Mouse (Mus musculus): Measurements from ENCODE around the gene Olfr1411. TPM values are rescaled to one million over a fixed set of nuclear protein-coding genes. Genes with fewer than 3 reads are reported as not detected.

Olfr1411 gene
- total and polyA plus RNA-seq, 3 experiments = not detected

DNA sequence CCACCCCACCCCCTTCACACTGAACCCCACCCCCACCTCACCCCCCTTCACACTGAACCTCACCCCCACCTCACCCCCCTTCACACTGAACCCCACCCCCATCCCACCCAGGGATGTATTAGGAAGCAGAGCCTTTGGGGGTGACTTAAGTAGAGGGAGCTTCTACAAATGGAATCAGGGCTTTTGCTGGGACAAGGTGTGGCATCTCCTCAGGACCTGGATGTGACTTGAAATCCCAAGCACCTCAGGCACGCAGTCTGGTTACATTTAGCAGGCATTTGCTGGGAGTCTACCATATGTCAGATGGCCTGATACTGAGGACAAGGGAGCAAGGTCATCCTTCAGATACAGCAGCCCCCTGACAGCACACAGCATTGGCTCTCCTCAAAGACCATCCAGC lies 40.4 kb downstream of the Olfr1411 start:
- Histone ChIP-seq H3K4me1 (ENCODE audit: control insufficient read depth in 1 of 2, insufficient read depth in 2 of 2, low read length in 2 of 2) (no peaks in the 10 kb centered on the region; a peak in 1 of 4 replicates), H3K27me3 (ENCODE audit: control insufficient read depth in 1 of 2, insufficient read depth in 2 of 2, low read length in 2 of 2) (no peaks in the 10 kb centered on the region), H3K36me3 (ENCODE audit: control insufficient read depth in 1 of 2, insufficient read depth in 2 of 2, low read length in 2 of 2) (peaks cover 1 to 2% of the 10 kb centered on the region in 2 experiments; a peak in 2 of 4 replicates), H3K4me3 (ENCODE audit: control insufficient read depth in 1 of 2, insufficient read depth in 1 of 2, low read depth in 2 of 2, low read length in 2 of 2) (no peak overlapping the region), H3K9ac (ENCODE audit: control insufficient read depth, low read depth, low read length, poor library complexity, severe bottlenecking) (no peak overlapping the region), H3K27ac (ENCODE audit: control insufficient read depth, low read depth, low read length) (no peak overlapping the region), H3K9me3 (replicated peaks; ENCODE audit: insufficient read depth, low read length) (no peaks in the 10 kb centered on the region), H3K79me2 (ENCODE audit: control insufficient read depth, insufficient read depth, low read length, poor library complexity) (peaks cover 9% of the 10 kb centered on the region; the same call in 1 of the 2 replicates)
- TF ChIP-seq ZKSCAN1 (IDR thresholded peaks at IDR 0.05; ENCODE audit: low read depth, low read length) (no peak), MXI1 (IDR thresholded peaks at IDR 0.05; ENCODE audit: low read depth, low read length) (no peak)
- DNase-seq (ENCODE audit: low read depth, low spot score) = no peak

DNA sequence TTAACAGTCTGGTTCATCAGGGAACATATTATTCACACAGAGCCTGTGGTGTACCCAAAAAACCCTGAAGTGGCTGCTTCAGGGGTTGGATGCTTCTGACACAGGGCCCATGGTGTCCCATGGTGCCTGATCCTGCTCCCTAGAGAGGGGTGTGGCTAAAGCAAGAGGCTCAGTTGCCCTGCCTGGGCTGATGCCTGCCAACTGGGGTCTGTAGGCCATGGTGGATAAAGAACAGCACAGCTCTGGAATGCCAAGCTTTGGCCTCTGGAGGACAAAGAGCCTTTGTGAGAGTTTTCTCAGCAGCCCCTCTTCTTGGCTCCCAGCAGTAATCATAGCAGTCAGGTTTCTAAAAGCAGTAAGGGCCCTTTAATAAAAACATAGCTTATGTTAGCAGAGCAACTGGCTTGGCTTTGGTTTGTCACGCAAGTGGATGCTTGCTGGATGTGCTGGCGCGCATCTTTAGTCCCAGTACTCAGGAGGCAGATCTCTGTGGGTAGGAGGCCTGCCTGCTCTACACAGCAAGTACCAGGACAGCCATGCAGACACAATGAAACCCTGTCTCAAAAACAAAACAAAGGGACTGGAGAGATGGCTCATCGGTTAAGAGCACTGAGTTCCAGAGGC lies 40.9 kb downstream of the Olfr1411 start:
- no peak for DNase-seq (ENCODE audit: low read depth, low spot score)
- H3K36me3 ChIP-seq (ENCODE audit: control insufficient read depth in 1 of 2, insufficient read depth in 2 of 2, low read length in 2 of 2) = peaks cover 2 to 5% of the 10 kb centered on the region in 2 experiments; a peak in 3 of 4 replicates
- peaks cover 13% of the 10 kb centered on the region for H3K79me2 ChIP-seq (ENCODE audit: control insufficient read depth, insufficient read depth, low read length, poor library complexity)
- peaks cover 0 to 2% of the 10 kb centered on the region in 2 experiments; a peak in 2 of 4 replicates for H3K4me1 ChIP-seq (ENCODE audit: control insufficient read depth in 1 of 2, insufficient read depth in 2 of 2, low read length in 2 of 2)
- H3K4me3 ChIP-seq (ENCODE audit: control insufficient read depth in 1 of 2, insufficient read depth in 1 of 2, low read depth in 2 of 2, low read length in 2 of 2) = no peak overlapping the region
- H3K27me3 ChIP-seq (ENCODE audit: control insufficient read depth in 1 of 2, insufficient read depth in 2 of 2, low read length in 2 of 2) = no peaks in the 10 kb centered on the region
- no peaks in the 10 kb centered on the region for H3K9me3 ChIP-seq (replicated peaks; ENCODE audit: insufficient read depth, low read length)
- TF ChIP-seq JUND (IDR thresholded peaks at IDR 0.05; ENCODE audit: low read depth, low read length) (no peak), TBP (IDR thresholded peaks at IDR 0.05; ENCODE audit: low read depth, low read length) (no peak), RAD21 (IDR thresholded peaks at IDR 0.05; ENCODE audit: low read depth, low read length) (no peak), TCF12 (IDR thresholded peaks at IDR 0.05; ENCODE audit: low read depth, low read length) (no peak), POLR2AphosphoS2 (IDR thresholded peaks at IDR 0.05; ENCODE audit: low read length) (no peak; the same call in 1 of the 2 replicates), GABPA (IDR thresholded peaks at IDR 0.05; ENCODE audit: low read depth, low read length) (no peak), MXI1 (IDR thresholded peaks at IDR 0.05; ENCODE audit: low read depth, low read length) (no peak), MAZ (IDR thresholded peaks at IDR 0.05; ENCODE audit: low read depth, low read length) (no peak), CTCF (IDR thresholded peaks at IDR 0.05 in 2 of 3, conservative IDR thresholded peaks at IDR 0.05 in 1 of 3; ENCODE audit: control insufficient read depth in 1 of 3, insufficient read depth in 1 of 3, low read depth in 2 of 3, low read length in 3 of 3, poor library complexity in 1 of 3, severe bottlenecking in 1 of 3) (no peak), POLR2A (IDR thresholded peaks at IDR 0.05; ENCODE audit: control insufficient read depth in 1 of 2, insufficient read depth in 1 of 2, low read depth in 1 of 2, low read length in 2 of 2, poor library complexity in 1 of 2) (no peak)
- no peak overlapping the region for H3K9ac ChIP-seq (ENCODE audit: control insufficient read depth, low read depth, low read length, poor library complexity, severe bottlenecking)
- no peak overlapping the region for H3K27ac ChIP-seq (ENCODE audit: control insufficient read depth, low read depth, low read length)

DNA sequence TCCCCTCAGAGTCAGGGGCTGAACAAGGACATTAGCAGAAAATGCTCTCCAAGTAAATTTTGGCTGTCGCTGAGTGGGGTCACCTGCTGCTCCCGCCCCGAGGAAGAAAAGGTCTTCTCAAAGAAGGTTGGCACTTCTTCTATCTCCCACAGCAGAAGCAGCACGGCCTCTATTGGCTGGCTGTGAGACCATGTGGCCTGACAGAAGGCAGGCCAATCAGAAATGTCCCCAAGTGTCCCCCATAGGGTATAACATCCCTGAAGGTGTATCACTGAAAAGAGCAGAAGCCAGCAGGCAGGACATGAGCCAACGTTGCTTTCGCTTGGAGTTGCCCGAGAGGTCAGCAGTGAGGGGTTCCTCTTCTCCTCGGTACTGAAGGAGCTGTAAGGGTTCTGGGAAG lies 41.8 kb downstream of the Olfr1411 start:
- peak; percentile 27 for DNase-seq (ENCODE audit: low read depth, low spot score)
- Histone ChIP-seq H3K4me1 (ENCODE audit: control insufficient read depth in 1 of 2, insufficient read depth in 2 of 2, low read length in 2 of 2) (peaks cover 0 to 12% of the 10 kb centered on the region in 2 experiments; a peak in 3 of 4 replicates), H3K36me3 (ENCODE audit: control insufficient read depth in 1 of 2, insufficient read depth in 2 of 2, low read length in 2 of 2) (peaks cover 2 to 11% of the 10 kb centered on the region in 2 experiments; a peak in 3 of 4 replicates)

More for the DNA sequence above, 41.8 kb downstream of the Olfr1411 start:
- TF ChIP-seq RAD21 (IDR thresholded peaks at IDR 0.05; ENCODE audit: low read depth, low read length) = no peak
- TF ChIP-seq BHLHE40 (IDR thresholded peaks at IDR 0.05; ENCODE audit: borderline replicate concordance, low read depth, low read length) = no peak
- no peak; the same call in 1 of the 2 replicates for TF ChIP-seq POLR2AphosphoS2 (IDR thresholded peaks at IDR 0.05; ENCODE audit: low read length)
- no peak for TF ChIP-seq JUND (IDR thresholded peaks at IDR 0.05; ENCODE audit: low read depth, low read length)
- no peak for TF ChIP-seq MAFK (IDR thresholded peaks at IDR 0.05; ENCODE audit: borderline replicate concordance, low read depth, low read length)
- TF ChIP-seq POLR2A (IDR thresholded peaks at IDR 0.05; ENCODE audit: control insufficient read depth in 1 of 2, insufficient read depth in 1 of 2, low read depth in 1 of 2, low read length in 2 of 2, poor library complexity in 1 of 2) = peak in 1 of 2 experiments; percentile 36; a peak in 1 of 4 replicates
- TF ChIP-seq MEF2A (IDR thresholded peaks at IDR 0.05; ENCODE audit: extremely low read depth, insufficient replicate concordance, low read depth, low read length, poor library complexity, severe bottlenecking) = no peak
- no peak for TF ChIP-seq HCFC1 (IDR thresholded peaks at IDR 0.05; ENCODE audit: low read depth, low read length)
- TF ChIP-seq USF1 (IDR thresholded peaks at IDR 0.05; ENCODE audit: low read depth, low read length) = peak; percentile 41; the same call in 1 of the 2 replicates
- no peak for TF ChIP-seq NELFE (IDR thresholded peaks at IDR 0.05; ENCODE audit: low read depth, low read length)
- no peak for TF ChIP-seq SMC3 (IDR thresholded peaks at IDR 0.05; ENCODE audit: low read depth, low read length)
- TF ChIP-seq CHD2 (IDR thresholded peaks at IDR 0.05; ENCODE audit: low read length) = no peak
- Histone ChIP-seq H3K27ac (ENCODE audit: control insufficient read depth, low read depth, low read length) (no peak overlapping the region), H3K9me3 (replicated peaks; ENCODE audit: insufficient read depth, low read length) (no peaks in the 10 kb centered on the region), H3K4me3 (ENCODE audit: control insufficient read depth in 1 of 2, insufficient read depth in 1 of 2, low read depth in 2 of 2, low read length in 2 of 2) (no peak overlapping the region), H3K79me2 (ENCODE audit: control insufficient read depth, insufficient read depth, low read length, poor library complexity) (peaks cover 23% of the 10 kb centered on the region), H3K9ac (ENCODE audit: control insufficient read depth, low read depth, low read length, poor library complexity, severe bottlenecking) (no peak overlapping the region), H3K27me3 (ENCODE audit: control insufficient read depth in 1 of 2, insufficient read depth in 2 of 2, low read length in 2 of 2) (no peaks in the 10 kb centered on the region)
